Mouse (Mus musculus) liver, embryonic 14.5 days (tissue): ENCODE measurements around the gene Tmem63b.

ENCODE experiments used
- CTCF ChIP-seq: IDR thresholded peaks from 2 replicates; pipeline ENCODE4 v1.5.1; 2016; ENCODE audit warnings: antibody characterized with exemption, low read depth, control low read depth
- EP300 ChIP-seq: IDR thresholded peaks from 2 replicates; pipeline ENCODE4 v1.6.1; 2016; ENCODE audit warnings: antibody characterized with exemption, low read depth

DNA sequence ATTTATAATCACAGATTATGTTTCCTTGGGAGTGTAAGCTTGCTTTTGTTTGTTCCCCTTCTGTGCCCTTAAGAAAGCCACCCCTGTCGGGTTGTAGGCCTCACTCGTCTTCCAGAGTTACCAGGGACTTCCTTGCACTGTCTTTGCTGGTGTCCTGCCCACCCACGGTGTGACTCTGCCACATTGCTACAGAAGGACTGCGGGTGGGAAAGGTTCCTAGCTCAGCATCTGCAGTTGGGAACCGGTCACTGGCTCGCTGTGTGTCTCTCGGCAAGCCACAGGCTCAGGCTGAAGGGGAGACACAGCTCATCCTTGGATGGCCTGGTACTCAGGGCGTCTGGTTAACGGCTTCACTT, 14.5 kb upstream of the Tmem63b start:
- TF ChIP-seq CTCF: no peak
- TF ChIP-seq EP300: no peak
